Mouse (Mus musculus): ENCODE measurements at regions not wholly inside any gene's neighbourhood (a gene's known extent, or its start where the extent isn't known, plus 50 kb on each side); places are given as distances from the start of the nearest gene placed in this dataset.

GRCm38 (mm10) chr19:15200792-15201191 is 602.9 kb upstream of the Tle4 start:
- H3K4me1 ChIP-seq (ENCODE audit: control insufficient read depth, low read depth, low read length): no peaks in the 10 kb centered on the region
- no peak overlapping the region for H3K4me3 ChIP-seq (ENCODE audit: low read depth, low read length)
- no peak overlapping the region for H3K27ac ChIP-seq (ENCODE audit: low read length)
- no peak for ATAC-seq (ENCODE audit: low read depth)
- no peak overlapping the region for H3K9ac ChIP-seq (ENCODE audit: low read depth, low read length)
- 54% methylated on average over 4 of the region's 4 CpGs for WGBS (ENCODE audit: insufficient replicate concordance)
- no peak overlapping the region for H3K4me2 ChIP-seq (ENCODE audit: low read depth, low read length)
- no peaks in the 10 kb centered on the region for H3K27me3 ChIP-seq (ENCODE audit: control insufficient read depth, insufficient read depth, low read depth, low read length)
- no peaks in the 10 kb centered on the region for H3K36me3 ChIP-seq (ENCODE audit: control insufficient read depth, insufficient read depth)
- H3K9me3 ChIP-seq (replicated peaks; ENCODE audit: control insufficient read depth, low read length): no peaks in the 10 kb centered on the region

GRCm38 (mm10) chr19:15200361-15200760 is 602.5 kb upstream of the Tle4 start:
- Histone ChIP-seq H3K27ac (ENCODE audit: low read length) (no peak overlapping the region), H3K4me2 (ENCODE audit: low read depth, low read length) (no peak overlapping the region), H3K36me3 (ENCODE audit: control insufficient read depth, insufficient read depth) (no peaks in the 10 kb centered on the region), H3K4me1 (ENCODE audit: control insufficient read depth, low read depth, low read length) (no peaks in the 10 kb centered on the region), H3K9me3 (replicated peaks; ENCODE audit: control insufficient read depth, low read length) (no peaks in the 10 kb centered on the region), H3K4me3 (ENCODE audit: low read depth, low read length) (no peak overlapping the region), H3K9ac (ENCODE audit: low read depth, low read length) (no peak overlapping the region), H3K27me3 (ENCODE audit: control insufficient read depth, insufficient read depth, low read depth, low read length) (no peaks in the 10 kb centered on the region)
- ATAC-seq (ENCODE audit: low read depth): no peak
- 46% methylated on average over 2 of the region's 2 CpGs for WGBS (ENCODE audit: insufficient replicate concordance)

GRCm38 (mm10) chr19:15199692-15200091 is 601.8 kb upstream of the Tle4 start:
- 36% methylated on average over 1 of the region's 1 CpGs for WGBS (ENCODE audit: insufficient replicate concordance)
- H3K4me3 ChIP-seq (ENCODE audit: low read depth, low read length): no peak overlapping the region
- no peaks in the 10 kb centered on the region for H3K4me1 ChIP-seq (ENCODE audit: control insufficient read depth, low read depth, low read length)
- H3K9me3 ChIP-seq (replicated peaks; ENCODE audit: control insufficient read depth, low read length): no peaks in the 10 kb centered on the region
- H3K9ac ChIP-seq (ENCODE audit: low read depth, low read length): no peak overlapping the region
- no peaks in the 10 kb centered on the region for H3K27me3 ChIP-seq (ENCODE audit: control insufficient read depth, insufficient read depth, low read depth, low read length)
- no peak for ATAC-seq (ENCODE audit: low read depth)
- H3K27ac ChIP-seq (ENCODE audit: low read length): no peak overlapping the region
- H3K36me3 ChIP-seq (ENCODE audit: control insufficient read depth, insufficient read depth): no peaks in the 10 kb centered on the region
- no peak overlapping the region for H3K4me2 ChIP-seq (ENCODE audit: low read depth, low read length)

- Histone ChIP-seq H3K9ac (ENCODE audit: low read depth, low read length) (no peak overlapping the region), H3K36me3 (ENCODE audit: control insufficient read depth, insufficient read depth) (no peaks in the 10 kb centered on the region), H3K27ac (ENCODE audit: low read length) (no peak overlapping the region), H3K9me3 (replicated peaks; ENCODE audit: control insufficient read depth, low read length) (no peaks in the 10 kb centered on the region), H3K4me3 (ENCODE audit: low read depth, low read length) (no peak overlapping the region), H3K4me2 (ENCODE audit: low read depth, low read length) (no peak overlapping the region), H3K27me3 (ENCODE audit: control insufficient read depth, insufficient read depth, low read depth, low read length) (no peaks in the 10 kb centered on the region), H3K4me1 (ENCODE audit: control insufficient read depth, low read depth, low read length) (no peaks in the 10 kb centered on the region)
- ATAC-seq (ENCODE audit: low read depth): no peak
These were observed 577.4 kb upstream of the Tle4 start for GRCm38 (mm10) chr19:15175221-15175620.

GRCm38 (mm10) chr19:15173301-15173700 is 575.5 kb upstream of the Tle4 start:
- WGBS (ENCODE audit: insufficient replicate concordance): 28% methylated on average over 5 of the region's 5 CpGs
- ATAC-seq (ENCODE audit: low read depth): no peak

GRCm38 (mm10) chr19:15167184-15167583 is 569.3 kb upstream of the Tle4 start:
- Histone ChIP-seq H3K9ac (ENCODE audit: low read depth, low read length) (no peak overlapping the region), H3K9me3 (replicated peaks; ENCODE audit: control insufficient read depth, low read length) (no peaks in the 10 kb centered on the region), H3K36me3 (ENCODE audit: control insufficient read depth, insufficient read depth) (no peaks in the 10 kb centered on the region), H3K27me3 (ENCODE audit: control insufficient read depth, insufficient read depth, low read depth, low read length) (no peaks in the 10 kb centered on the region), H3K4me3 (ENCODE audit: low read depth, low read length) (no peak overlapping the region), H3K4me1 (ENCODE audit: control insufficient read depth, low read depth, low read length) (no peaks in the 10 kb centered on the region), H3K27ac (ENCODE audit: low read length) (no peak overlapping the region), H3K4me2 (ENCODE audit: low read depth, low read length) (no peak overlapping the region)
- WGBS (ENCODE audit: insufficient replicate concordance): 38% methylated on average over 1 of the region's 1 CpGs
- no peak for ATAC-seq (ENCODE audit: low read depth)

More at GRCm38 (mm10) chr19:15173301-15173700, 575.5 kb upstream of the Tle4 start:
- no peak overlapping the region for H3K4me3 ChIP-seq (ENCODE audit: low read depth, low read length)
- no peaks in the 10 kb centered on the region for H3K9me3 ChIP-seq (replicated peaks; ENCODE audit: control insufficient read depth, low read length)
- H3K4me2 ChIP-seq (ENCODE audit: low read depth, low read length): no peak overlapping the region
- H3K27me3 ChIP-seq (ENCODE audit: control insufficient read depth, insufficient read depth, low read depth, low read length): no peaks in the 10 kb centered on the region
- H3K27ac ChIP-seq (ENCODE audit: low read length): no peak overlapping the region
- H3K36me3 ChIP-seq (ENCODE audit: control insufficient read depth, insufficient read depth): no peaks in the 10 kb centered on the region
- H3K4me1 ChIP-seq (ENCODE audit: control insufficient read depth, low read depth, low read length): no peaks in the 10 kb centered on the region
- H3K9ac ChIP-seq (ENCODE audit: low read depth, low read length): no peak overlapping the region

- no peak for ATAC-seq (ENCODE audit: low read depth)
- 37% methylated on average over 3 of the region's 3 CpGs for WGBS (ENCODE audit: insufficient replicate concordance)
These were observed 562.8 kb upstream of the Tle4 start for GRCm38 (mm10) chr19:15160641-15161040.

GRCm38 (mm10) chr19:15158653-15159052 is 560.8 kb upstream of the Tle4 start:
- Histone ChIP-seq H3K4me3 (ENCODE audit: low read depth, low read length) (no peak overlapping the region), H3K9ac (ENCODE audit: low read depth, low read length) (no peak overlapping the region), H3K27me3 (ENCODE audit: control insufficient read depth, insufficient read depth, low read depth, low read length) (no peaks in the 10 kb centered on the region), H3K9me3 (replicated peaks; ENCODE audit: control insufficient read depth, low read length) (no peaks in the 10 kb centered on the region), H3K36me3 (ENCODE audit: control insufficient read depth, insufficient read depth) (no peaks in the 10 kb centered on the region), H3K4me2 (ENCODE audit: low read depth, low read length) (no peak overlapping the region), H3K4me1 (ENCODE audit: control insufficient read depth, low read depth, low read length) (no peaks in the 10 kb centered on the region), H3K27ac (ENCODE audit: low read length) (no peak overlapping the region)
- no peak for ATAC-seq (ENCODE audit: low read depth)
- 72% methylated on average over 3 of the region's 3 CpGs for WGBS (ENCODE audit: insufficient replicate concordance)

More at GRCm38 (mm10) chr19:15160641-15161040, 562.8 kb upstream of the Tle4 start:
- H3K4me3 ChIP-seq (ENCODE audit: low read depth, low read length): no peak overlapping the region
- no peaks in the 10 kb centered on the region for H3K9me3 ChIP-seq (replicated peaks; ENCODE audit: control insufficient read depth, low read length)
- H3K9ac ChIP-seq (ENCODE audit: low read depth, low read length): no peak overlapping the region
- no peaks in the 10 kb centered on the region for H3K4me1 ChIP-seq (ENCODE audit: control insufficient read depth, low read depth, low read length)
- H3K27me3 ChIP-seq (ENCODE audit: control insufficient read depth, insufficient read depth, low read depth, low read length): no peaks in the 10 kb centered on the region
- no peaks in the 10 kb centered on the region for H3K36me3 ChIP-seq (ENCODE audit: control insufficient read depth, insufficient read depth)
- H3K27ac ChIP-seq (ENCODE audit: low read length): no peak overlapping the region
- no peak overlapping the region for H3K4me2 ChIP-seq (ENCODE audit: low read depth, low read length)

- Histone ChIP-seq H3K27ac (ENCODE audit: low read length) (no peak overlapping the region), H3K4me2 (ENCODE audit: low read depth, low read length) (no peak overlapping the region), H3K36me3 (ENCODE audit: control insufficient read depth, insufficient read depth) (no peaks in the 10 kb centered on the region), H3K9ac (ENCODE audit: low read depth, low read length) (no peak overlapping the region), H3K9me3 (replicated peaks; ENCODE audit: control insufficient read depth, low read length) (no peaks in the 10 kb centered on the region), H3K4me1 (ENCODE audit: control insufficient read depth, low read depth, low read length) (no peaks in the 10 kb centered on the region), H3K4me3 (ENCODE audit: low read depth, low read length) (no peak overlapping the region), H3K27me3 (ENCODE audit: control insufficient read depth, insufficient read depth, low read depth, low read length) (no peaks in the 10 kb centered on the region)
- WGBS (ENCODE audit: insufficient replicate concordance): 63% methylated on average over 14 of the region's 14 CpGs
- ATAC-seq (ENCODE audit: low read depth): no peak
These were observed 560.3 kb upstream of the Tle4 start for GRCm38 (mm10) chr19:15158177-15158576.

- ATAC-seq (ENCODE audit: low read depth): no peak
- Histone ChIP-seq H3K9me3 (replicated peaks; ENCODE audit: control insufficient read depth, low read length) (no peaks in the 10 kb centered on the region), H3K27me3 (ENCODE audit: control insufficient read depth, insufficient read depth, low read depth, low read length) (no peaks in the 10 kb centered on the region), H3K4me1 (ENCODE audit: control insufficient read depth, low read depth, low read length) (no peaks in the 10 kb centered on the region), H3K4me2 (ENCODE audit: low read depth, low read length) (no peak overlapping the region), H3K9ac (ENCODE audit: low read depth, low read length) (no peak overlapping the region), H3K27ac (ENCODE audit: low read length) (no peak overlapping the region), H3K4me3 (ENCODE audit: low read depth, low read length) (no peak overlapping the region), H3K36me3 (ENCODE audit: control insufficient read depth, insufficient read depth) (no peaks in the 10 kb centered on the region)
- 61% methylated on average over 2 of the region's 2 CpGs for WGBS (ENCODE audit: insufficient replicate concordance)
These were observed 556.8 kb upstream of the Tle4 start for GRCm38 (mm10) chr19:15154693-15155092.

Data from liver, embryonic 16.5 days (tissue).